Mouse (Mus musculus): ENCODE measurements around the gene Pxn. TPM values are rescaled to one million over a fixed set of nuclear protein-coding genes. Genes with fewer than 3 reads are reported as not detected.
"Not testable (repeated sequence)": the region's sequence is repeated elsewhere in the genome, so short reads cannot be mapped to it uniquely, and the experiment has no call there.

The Pxn gene
- total RNA-seq, 2 experiments from 2014 or later = 39.8 to 46.1 TPM

DNA sequence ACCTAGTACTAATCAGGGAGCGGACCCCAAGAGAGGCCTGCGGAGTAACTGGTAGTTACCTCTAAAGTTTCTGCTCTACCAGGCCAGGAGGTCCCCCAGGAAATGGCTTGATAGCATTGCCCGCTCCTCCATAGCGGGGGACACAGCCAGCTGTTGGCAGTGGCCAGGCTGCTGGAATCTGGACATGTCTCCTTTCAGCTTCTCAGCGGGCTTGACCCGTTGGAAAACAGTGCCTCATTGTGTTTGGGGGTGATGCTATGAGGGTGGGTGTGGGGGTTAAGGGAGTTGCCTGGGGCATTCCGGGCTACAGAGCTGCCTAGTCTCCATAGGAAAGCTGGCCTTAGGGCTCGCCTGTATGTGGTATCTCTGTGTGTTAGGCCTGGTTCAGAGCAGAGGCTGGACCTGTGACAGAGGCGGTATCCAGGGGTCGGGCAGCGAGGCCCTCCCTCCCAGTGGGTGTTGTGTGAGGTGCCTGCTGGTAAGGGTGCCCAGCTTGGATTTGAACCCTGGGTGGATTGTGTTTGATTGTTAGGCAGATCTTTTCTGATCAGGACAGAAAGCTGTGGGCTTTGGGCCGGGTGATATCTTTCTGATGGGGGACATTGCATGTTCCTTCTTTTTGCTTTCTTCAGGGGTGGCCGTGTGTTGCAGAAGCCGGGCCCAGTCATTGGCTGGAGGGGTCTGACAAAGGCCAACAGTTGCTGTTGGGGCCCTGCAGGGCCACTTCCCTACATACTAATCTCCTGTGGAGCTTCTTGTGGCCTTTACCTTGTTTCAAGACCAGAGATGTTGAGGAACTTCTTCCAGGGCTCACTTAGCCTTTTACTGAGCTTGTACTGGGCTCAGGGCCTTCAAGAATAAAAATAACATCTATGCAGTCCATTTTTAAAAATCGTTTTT is 3.6 kb downstream of the Pxn start:
- peak in 1 of 2 experiments; percentile 29 for DNase-seq

DNA sequence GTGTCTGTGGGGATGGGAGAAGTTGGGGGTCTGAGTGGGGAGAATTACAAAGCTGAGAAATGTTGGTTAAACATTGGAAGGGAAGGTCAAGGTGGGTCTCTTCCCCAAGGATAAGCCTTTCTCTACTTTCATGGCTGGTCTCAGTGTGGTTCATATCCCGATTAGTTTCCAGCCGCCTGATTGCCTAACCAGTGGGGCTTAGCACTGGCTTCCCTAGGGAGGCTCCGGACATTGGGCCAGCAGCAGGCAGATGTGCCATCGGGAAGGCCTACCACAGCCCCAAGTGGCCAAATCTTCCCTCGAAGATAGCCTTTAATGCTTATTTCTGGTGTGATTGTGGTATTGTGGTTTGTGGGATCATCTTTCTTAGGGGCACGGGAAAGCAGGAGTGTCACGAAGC is 5.9 kb downstream of the Pxn start:
- DNase-seq = no peak

GRCm38 (mm10) chr5:115513246-115513645 is 6.8 kb downstream of the Pxn start:
- no peak for DNase-seq

GRCm38 (mm10) chr5:115513721-115514120 is 7.2 kb downstream of the Pxn start:
- no peak for DNase-seq

GRCm38 (mm10) chr5:115514346-115514745 is 7.9 kb downstream of the Pxn start:
- no peak for DNase-seq

GRCm38 (mm10) chr5:115514896-115515587 is 8.6 kb downstream of the Pxn start:
- DNase-seq = no peak

GRCm38 (mm10) chr5:115516081-115516907 is 9.8 kb downstream of the Pxn start:
- no peak for DNase-seq

GRCm38 (mm10) chr5:115516908-115517307 is 10.4 kb downstream of the Pxn start:
- DNase-seq = no peak

- no peak for DNase-seq
Observed at GRCm38 (mm10) chr5:115517501-115517900, 11.0 kb downstream of the Pxn start.

DNA sequence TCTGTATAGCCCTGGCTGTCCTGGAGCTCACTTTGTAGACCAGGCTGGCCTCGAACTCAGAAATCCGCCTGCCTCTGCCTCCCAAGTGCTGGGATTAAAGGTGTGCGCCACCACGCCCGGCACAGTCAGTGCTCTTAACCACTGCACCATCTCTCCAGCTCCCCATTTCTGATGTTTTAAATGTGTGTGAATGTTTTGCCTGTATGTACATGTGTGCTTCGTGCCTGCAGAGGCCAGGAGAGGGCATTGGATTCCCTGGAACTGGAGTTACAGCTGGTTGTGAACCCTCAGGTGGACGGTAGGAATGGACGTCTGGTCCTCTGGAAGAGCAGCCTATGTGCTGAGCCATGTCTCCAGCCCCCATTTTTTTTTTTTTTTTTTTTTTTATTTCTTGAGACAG is 11.7 kb downstream of the Pxn start:
- DNase-seq = not testable (repeated sequence)

DNA sequence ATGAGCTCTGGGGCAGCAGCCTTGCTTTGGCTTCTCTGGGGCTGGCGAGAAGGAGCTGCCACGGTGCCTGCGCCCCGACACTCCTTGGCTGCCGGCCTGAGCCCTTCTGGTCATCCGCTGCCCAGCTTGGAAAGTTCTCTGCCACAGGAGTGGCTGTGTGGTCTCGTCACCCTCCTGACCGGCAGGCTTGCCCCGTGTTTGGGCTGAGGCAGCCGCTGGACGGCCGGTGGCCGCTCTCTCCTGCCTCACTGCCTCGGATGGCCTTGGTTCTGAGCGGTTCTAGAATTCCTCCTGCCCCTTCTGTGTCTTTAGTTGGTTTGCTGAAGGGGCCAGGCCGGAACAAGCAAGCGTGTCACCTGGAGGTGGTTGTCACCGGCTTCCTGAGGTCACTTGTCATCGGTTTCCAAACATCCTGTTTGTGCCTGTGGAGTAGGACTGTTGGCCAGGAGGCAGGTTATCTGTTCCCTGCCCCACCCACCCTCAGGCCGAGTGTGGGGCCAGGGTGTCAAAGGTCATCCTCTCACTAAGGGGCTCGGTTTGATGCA is 13.9 kb downstream of the Pxn start:
- DNase-seq = no peak

- DNase-seq = no peak
Observed at GRCm38 (mm10) chr5:115521553-115522461, 15.3 kb downstream of the Pxn start.

DNA sequence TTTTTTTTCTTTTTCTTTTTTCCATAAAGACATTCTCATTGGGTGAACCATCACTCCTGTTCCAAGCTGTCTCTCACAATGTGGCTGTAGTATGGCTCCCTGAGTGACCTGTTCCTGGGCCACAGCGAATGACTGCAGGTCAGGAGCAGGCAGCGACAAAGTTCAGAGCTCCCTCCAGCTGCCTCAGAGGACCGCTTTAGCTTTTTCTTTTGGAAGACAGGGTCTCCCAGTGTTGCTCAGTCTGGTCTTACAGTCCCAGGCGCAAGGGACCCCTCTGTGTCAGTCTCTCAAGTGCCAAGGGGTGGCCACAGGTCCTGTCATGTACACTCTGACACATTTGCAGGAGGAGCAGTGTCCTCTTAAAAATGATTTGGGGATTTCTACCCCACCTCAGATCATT is 16.1 kb downstream of the Pxn start:
- no peak for DNase-seq

DNA sequence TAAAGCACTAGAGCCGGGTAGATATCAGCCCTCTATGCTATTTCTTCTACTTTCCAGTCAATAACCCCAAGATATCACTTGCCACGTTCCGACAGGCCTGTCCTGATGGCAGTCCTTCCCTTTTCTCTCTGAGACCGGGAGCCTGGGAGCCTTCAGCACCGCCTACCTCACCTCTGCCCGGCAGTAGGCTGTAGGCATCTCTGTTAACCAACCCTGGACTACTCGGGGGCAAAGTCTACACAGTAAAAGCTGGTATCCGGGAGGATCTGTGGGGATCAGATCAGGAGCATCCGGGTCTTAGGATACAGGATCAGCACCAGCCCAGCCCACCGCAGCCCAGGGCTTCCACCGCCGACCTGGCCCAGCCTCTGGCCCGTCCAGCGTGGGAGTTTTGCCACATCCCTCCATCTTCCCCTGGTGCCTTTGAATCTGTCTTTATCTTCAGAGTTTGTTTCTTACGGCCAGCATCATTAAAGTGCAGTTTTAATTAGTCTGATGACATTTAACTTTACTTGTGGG is 16.6 kb downstream of the Pxn start:
- no peak for DNase-seq

- DNase-seq = no peak
Observed at GRCm38 (mm10) chr5:115523971-115524370, 17.5 kb downstream of the Pxn start.

DNA sequence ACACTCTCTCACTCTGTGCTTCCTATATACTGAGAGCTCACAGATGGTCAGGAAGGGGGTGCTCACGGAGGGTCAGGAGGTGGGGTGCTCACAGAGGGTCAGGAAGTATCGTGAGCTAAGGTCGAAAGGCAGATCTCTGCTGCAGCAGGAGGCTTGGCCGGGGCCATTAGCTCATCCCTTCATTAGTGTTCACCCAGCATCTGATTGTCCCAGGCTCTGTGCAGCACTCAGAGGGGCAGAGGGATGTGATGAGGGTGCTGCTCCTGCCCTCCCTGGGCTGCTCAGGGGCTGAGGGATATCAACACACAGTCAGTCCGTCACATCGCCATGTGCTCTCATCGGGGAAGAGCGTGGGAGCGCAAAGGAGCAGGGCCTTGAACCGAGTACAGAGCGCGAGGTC is 18.0 kb downstream of the Pxn start:
- DNase-seq = no peak

GRCm38 (mm10) chr5:115525416-115525815 is 18.9 kb downstream of the Pxn start:
- DNase-seq = no peak

- no peak for DNase-seq
Observed at GRCm38 (mm10) chr5:115525943-115526342, 19.5 kb downstream of the Pxn start.

- DNase-seq = no peak
Observed at GRCm38 (mm10) chr5:115526456-115527202, 20.2 kb downstream of the Pxn start.

DNA sequence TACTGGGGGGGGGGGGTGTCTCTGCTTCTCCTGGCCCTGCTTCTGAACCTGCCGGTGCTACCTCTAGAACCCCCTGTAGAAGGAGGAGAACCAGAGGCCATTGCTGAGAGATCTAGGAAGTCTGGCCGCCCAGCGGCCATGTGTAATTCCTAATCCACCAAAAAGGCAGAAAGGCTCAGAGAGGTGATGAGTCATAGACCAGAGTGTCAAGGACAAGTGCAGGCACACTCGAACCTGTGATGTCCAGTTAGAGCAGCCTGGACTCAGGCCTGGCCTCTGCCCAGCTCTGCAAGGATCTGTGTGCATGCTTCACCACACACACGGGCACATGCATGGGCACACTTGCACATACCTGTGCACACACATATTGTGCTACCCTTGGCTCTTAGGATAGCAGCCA is 21.7 kb downstream of the Pxn start:
- no peak for DNase-seq

DNA sequence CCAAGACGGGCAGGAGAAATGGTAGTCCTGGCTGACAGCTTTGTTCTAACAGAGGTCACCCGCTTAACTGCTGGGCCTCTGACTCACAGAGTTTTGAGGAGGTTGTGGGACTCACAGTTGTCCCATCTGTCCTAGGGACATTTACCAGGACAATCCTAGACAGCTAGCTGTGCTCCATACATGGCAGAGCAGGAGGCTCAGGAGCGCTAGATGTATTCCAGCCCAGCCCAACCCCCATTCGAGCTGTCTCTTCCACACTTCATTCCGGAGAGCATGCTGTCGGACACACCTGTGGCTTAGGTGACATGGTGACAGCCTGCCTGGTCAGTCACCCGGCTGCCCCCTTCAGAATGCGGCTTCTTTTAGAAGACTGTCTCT is 22.9 kb downstream of the Pxn start:
- DNase-seq = no peak
